Comparison of ENCODE assay signal across 8 mouse cellular contexts in genomic region chr19:12475380-12476250, GRCm38 (mm10). TPM values are rescaled to one million over a fixed set of nuclear protein-coding genes. Genes with fewer than 3 reads are reported as not detected.
DNase-seq lines count a peak whose midpoint lies in the region; TF ChIP-seq lines count a peak whose summit lies in the region.

No protein-coding gene starts in this region.

- WGBS in hindbrain, embryonic 10.5 days, result 84% methylated on average over 15 of the region's 15 CpGs

- 0 out of 2 replicates have a peak overlapping the region, but pooled peaks have one; percentile 20 for H3K4me3 ChIP-seq in brown adipose tissue, adult 24 weeks (ENCODE audit: insufficient read depth, low read depth, low read length)
- no peak overlapping the region for H3K4me3 ChIP-seq in hindbrain, embryonic 10.5 days
- peak overlapping the region; percentile 14; the same call in 1 of the 2 replicates for H3K4me3 ChIP-seq in layer of hippocampus, adult 2 months

- H3K27ac ChIP-seq in brown adipose tissue, adult 24 weeks (replicated peaks; ENCODE audit: low read depth, low read length), result peak overlapping the region; percentile 37
- H3K27ac ChIP-seq in hindbrain, embryonic 10.5 days, result peak overlapping the region; percentile 9; the same call in 1 of the 2 replicates
- peak overlapping the region; percentile 92 for H3K27ac ChIP-seq in layer of hippocampus, adult 2 months

- H3K9me3 ChIP-seq in hindbrain, embryonic 10.5 days, result no peaks in the 10 kb centered on the region

- TF ChIP-seq CTCF in layer of hippocampus, adult 2 months (conservative IDR thresholded peaks at IDR 0.05), result no peak

- H3K36me3 ChIP-seq in hindbrain, embryonic 10.5 days, result peaks cover 100% of the 10 kb centered on the region

- peak; percentile 22 for DNase-seq in MEL-GATA-1-ER (ENCODE audit: extremely low read depth, low read depth)
- DNase-seq in frontal cortex, postnatal 14 days (ENCODE audit: low spot score in 2 of 2), result peak; percentile 85
- DNase-seq in hindbrain, embryonic 10.5 days (ENCODE audit: low spot score), result no peak
- DNase-seq in layer of hippocampus, adult 2 months (ENCODE audit: low spot score in 2 of 2), result peak; percentile 87 to 88
- DNase-seq in lung, postnatal 14 days, result peak; percentile 93
- DNase-seq in right cerebral cortex, adult 18-20 months, result peak; percentile 93
- peak; percentile 89 to 94 for DNase-seq in urinary bladder, postnatal 36 days (ENCODE audit: low spot score in 2 of 2)

- no peaks in the 10 kb centered on the region for H3K27me3 ChIP-seq in hindbrain, embryonic 10.5 days (ENCODE audit: insufficient read depth, poor library complexity, severe bottlenecking)

- H3K4me1 ChIP-seq in brown adipose tissue, adult 24 weeks (ENCODE audit: control insufficient read depth, insufficient read depth, insufficient read length, low read length), result peaks cover 11% of the 10 kb centered on the region; the same call in 1 of the 2 replicates
- peaks cover 7% of the 10 kb centered on the region; the same call in 1 of the 2 replicates for H3K4me1 ChIP-seq in hindbrain, embryonic 10.5 days (replicated peaks)

RNA-seq across cellular contexts. Expression of gene Mpeg1, which starts 15.0 kb away (rescaled TPM):
- polyA plus RNA-seq in brown adipose tissue, adult 24 weeks (2012; ENCODE audit: insufficient read depth, insufficient read length, missing spikeins), result 6.3 and 7.9 TPM in 2 replicates
- polyA plus RNA-seq in hindbrain, embryonic 10.5 days (2016; fragmentation: Nextera tagmentation; extraction: Ambion mirVana), result 0.24 and 0.35 TPM in 2 replicates
- 1 to 10 TPM; 5.4 to 6.6 TPM for total RNA-seq in layer of hippocampus, adult 2 months (2021)

RNA-seq across cellular contexts. Expression of gene Dtx4, which starts 25.6 kb away (rescaled TPM):
- 8.0 and 8.5 TPM in 2 replicates for polyA plus RNA-seq in brown adipose tissue, adult 24 weeks (2012; ENCODE audit: insufficient read depth, insufficient read length, missing spikeins)
- 56.5 and 65.2 TPM in 2 replicates for polyA plus RNA-seq in hindbrain, embryonic 10.5 days (2016; fragmentation: Nextera tagmentation; extraction: Ambion mirVana)
- 10 to 100 TPM; 32.5 to 35.9 TPM for total RNA-seq in layer of hippocampus, adult 2 months (2021)

RNA-seq across cellular contexts. Expression of gene Pfpl, which starts 47.9 kb away (rescaled TPM):
- not detected in 2 replicates for polyA plus RNA-seq in brown adipose tissue, adult 24 weeks (2012; ENCODE audit: insufficient read depth, insufficient read length, missing spikeins)
- not detected in 2 replicates for polyA plus RNA-seq in hindbrain, embryonic 10.5 days (2016; fragmentation: Nextera tagmentation; extraction: Ambion mirVana)
- not detected for total RNA-seq in layer of hippocampus, adult 2 months (2021)

RNA-seq across cellular contexts. Expression of gene Olfr1441, which starts 58.4 kb away (rescaled TPM):
- polyA plus RNA-seq in brown adipose tissue, adult 24 weeks (2012; ENCODE audit: insufficient read depth, insufficient read length, missing spikeins), result not detected in 2 replicates
- polyA plus RNA-seq in hindbrain, embryonic 10.5 days (2016; fragmentation: Nextera tagmentation; extraction: Ambion mirVana), result not detected in 2 replicates
- not detected for total RNA-seq in layer of hippocampus, adult 2 months (2021)

Comparison
In these comparisons a context has a peak if more than half of its experiments do, and no peak if none do; other contexts are left out.
1. H3K27ac ChIP-seq: peak in every context shown above with its lines; median percentile 92 in layer of hippocampus, adult 2 months; 37 in brown adipose tissue, adult 24 weeks; 9 in hindbrain, embryonic 10.5 days.